Mouse (Mus musculus) kidney, embryonic 14.5 days (tissue): ENCODE data around the gene Olfr1056. TPM values are rescaled to one million over a fixed set of nuclear protein-coding genes. Genes with fewer than 3 reads are reported as not detected.

ENCODE experiments used
- polyA plus RNA-seq: library from polyadenylated mRNA; unstranded; fragments of >200 nt; fragmentation: Nextera tagmentation; extraction: Ambion mirVana; gene quantifications from 2 replicates; pipeline ENCODE4 v1.2.1, GENCODE M21; 2014

Olfr1056 gene
- polyA plus RNA-seq, 1 experiment from 2014 or later = not detected

Other genes starting within 250 kb of the Olfr1056 start
- not detected in 2 replicates for gene Olfr1039, start 226.5 kb downstream of the Olfr1056 start, polyA plus RNA-seq
- gene Olfr1040, start 215.7 kb downstream of the Olfr1056 start, polyA plus RNA-seq = not detected in 2 replicates
- gene Olfr1042, start 200.6 kb downstream of the Olfr1056 start, polyA plus RNA-seq = not detected in 2 replicates
- not detected in 2 replicates for gene Olfr1043, start 194.9 kb downstream of the Olfr1056 start, polyA plus RNA-seq
- not detected in 2 replicates for gene Olfr1044, start 184.6 kb downstream of the Olfr1056 start, polyA plus RNA-seq
- gene Olfr52, start 176.8 kb downstream of the Olfr1056 start, polyA plus RNA-seq = not detected in 2 replicates
- gene Olfr1045, start 159.5 kb downstream of the Olfr1056 start, polyA plus RNA-seq = not detected in 2 replicates
- not detected in 2 replicates for gene Olfr1046, start 143.2 kb downstream of the Olfr1056 start, polyA plus RNA-seq
- not detected in 2 replicates for gene Olfr1047, start 131.1 kb downstream of the Olfr1056 start, polyA plus RNA-seq
- gene Olfr1048, start 122.2 kb downstream of the Olfr1056 start, polyA plus RNA-seq = not detected in 2 replicates
- gene Olfr1049, start 104.1 kb downstream of the Olfr1056 start, polyA plus RNA-seq = not detected in 2 replicates
- not detected in 2 replicates for gene Olfr1051, start 83.4 kb downstream of the Olfr1056 start, polyA plus RNA-seq
- gene Olfr1052, start 70.0 kb downstream of the Olfr1056 start, polyA plus RNA-seq = not detected in 2 replicates
- not detected in 2 replicates for gene Olfr1053, start 47.2 kb downstream of the Olfr1056 start, polyA plus RNA-seq
- not detected in 2 replicates for gene Olfr1054, start 27.0 kb downstream of the Olfr1056 start, polyA plus RNA-seq
- gene Olfr1055, start 12.2 kb downstream of the Olfr1056 start, polyA plus RNA-seq = not detected in 2 replicates
- gene Olfr1057, start 15.9 kb upstream of the Olfr1056 start, polyA plus RNA-seq = not detected in 2 replicates
- not detected in 2 replicates for gene Olfr1058, start 26.1 kb upstream of the Olfr1056 start, polyA plus RNA-seq
- not detected in 2 replicates for gene Olfr1061, start 51.6 kb upstream of the Olfr1056 start, polyA plus RNA-seq
- not detected in 2 replicates for gene Olfr1062, start 64.3 kb upstream of the Olfr1056 start, polyA plus RNA-seq
- gene Olfr1065, start 88.1 kb upstream of the Olfr1056 start, polyA plus RNA-seq = not detected in 2 replicates
- gene Olfr1066, start 93.8 kb upstream of the Olfr1056 start, polyA plus RNA-seq = not detected in 2 replicates
- not detected in 2 replicates for gene Olfr228, start 124.9 kb upstream of the Olfr1056 start, polyA plus RNA-seq
- gene Olfr1076, start 146.0 kb upstream of the Olfr1056 start, polyA plus RNA-seq = not detected in 2 replicates
- gene Olfr1079, start 180.0 kb upstream of the Olfr1056 start, polyA plus RNA-seq = not detected in 2 replicates
- gene Olfr1080, start 195.8 kb upstream of the Olfr1056 start, polyA plus RNA-seq = not detected in 2 replicates
- not detected in 2 replicates for gene Olfr1082, start 236.5 kb upstream of the Olfr1056 start, polyA plus RNA-seq